Mouse (Mus musculus): Measurements from ENCODE around the gene Ccdc160. TPM values are rescaled to one million over a fixed set of nuclear protein-coding genes. Genes with fewer than 3 reads are reported as not detected.

Ccdc160 gene
- total RNA-seq (2023), result not detected in 4 replicates

GRCm38 (mm10) chrX:52790980-52791593, at the start of gene Ccdc160:
TSS of gene Ccdc160 (plus strand) at chrX:52791200.

Other genes starting within 250 kb of the Ccdc160 start
- gene Gpc3, start 177.2 kb upstream of the Ccdc160 start, total RNA-seq (2023), result 0.26 TPM in 1 of 4 replicates, not detected in the others
- gene Phf6, start 121.1 kb downstream of the Ccdc160 start, total RNA-seq (2023), result 24.1 to 38.0 TPM (median 28.7 TPM) in 4 replicates
- gene Hprt, start 196.9 kb downstream of the Ccdc160 start, total RNA-seq (2023), result 57.9 to 65.2 TPM (median 62.8 TPM) in 4 replicates